Mouse (Mus musculus) cerebellum, adult 18-20 months (tissue): Measurements from ENCODE around the gene Lao1.

ENCODE experiments used
- DNase-seq, 2 experiments: peaks; one replicate each; pipeline ENCODE4 v3.0.0; 2021

Lao1 gene

GRCm38 (mm10) chr4:119017078-119017477 is 55.7 kb downstream of the Lao1 start:
- no peak for DNase-seq
